Mouse (Mus musculus) MEL (cell line): ENCODE measurements around the gene Tsfm. TPM values are rescaled to one million over a fixed set of nuclear protein-coding genes. Genes with fewer than 3 reads are reported as not detected.
"Not testable (repeated sequence)": the region's sequence is repeated elsewhere in the genome, so short reads cannot be mapped to it uniquely, and the experiment has no call there.

Experiments used
- DNase-seq: peaks from one replicate; pipeline ENCODE4 v3.0.0; 2011; ENCODE audit warnings: low read depth, low spot score
- H3K27ac ChIP-seq: 2 replicates; pipeline ENCODE4 v1.5.1; 2012; ENCODE audit warnings: low read depth, mild to moderate bottlenecking, control low read depth, low read length, moderate library complexity; ENCODE audit not compliant: control insufficient read depth
- H3K27me3 ChIP-seq, 2 experiments: fragments of 150-350 bp in 1 of 2; sonication (generic) in 1 of 2; 2 replicates each; pipeline ENCODE4 v1.6.1; 2012; ENCODE audit warnings: low read length in 2 of 2, mild to moderate bottlenecking in 2 of 2, improper control_type of control experiment in 1 of 2, moderate library complexity in 1 of 2; ENCODE audit not compliant: insufficient read depth in 2 of 2, control insufficient read depth in 1 of 2
- H3K36me3 ChIP-seq, 2 experiments: 2 replicates each; pipeline ENCODE4 v1.6.1; 2012 to 2014; ENCODE audit warnings: low read length in 2 of 2, improper control_type of control experiment in 1 of 2, inconsistent platforms in 1 of 2, mild to moderate bottlenecking in 1 of 2; ENCODE audit not compliant: insufficient read depth in 2 of 2, control insufficient read depth in 1 of 2
- H3K4me1 ChIP-seq, 2 experiments: fragments of 150-350 bp in 1 of 2; sonication (generic) in 1 of 2; 2 replicates each; pipeline ENCODE4 v1.6.1; 2012; ENCODE audit warnings: low read length in 2 of 2, improper control_type of control experiment in 1 of 2, mild to moderate bottlenecking in 1 of 2; ENCODE audit not compliant: insufficient read depth in 2 of 2, control insufficient read depth in 1 of 2
- H3K4me3 ChIP-seq, 2 experiments: fragments of 150-350 bp in 1 of 2; sonication (generic) in 1 of 2; 2 replicates each; pipeline ENCODE4 v1.5.1; 2012; ENCODE audit warnings: low read depth in 2 of 2, low read length in 2 of 2, mild to moderate bottlenecking in 2 of 2, moderate library complexity in 2 of 2, control low read depth in 1 of 2, improper control_type of control experiment in 1 of 2; ENCODE audit not compliant: control insufficient read depth in 1 of 2, insufficient read depth in 1 of 2
- H3K79me2 ChIP-seq: 2 replicates; pipeline ENCODE4 v1.6.1; 2012; ENCODE audit warnings: mild to moderate bottlenecking, low read length, moderate library complexity; ENCODE audit not compliant: control insufficient read depth, poor library complexity, insufficient read depth
- H3K9ac ChIP-seq: 2 replicates; pipeline ENCODE4 v1.6.1; 2012; ENCODE audit warnings: low read depth, mild to moderate bottlenecking, control low read depth, low read length, moderate library complexity; ENCODE audit not compliant: control insufficient read depth, poor library complexity, severe bottlenecking
- H3K9me3 ChIP-seq: fragments of 150-350 bp; sonication (generic); replicated peaks from 2 replicates; pipeline ENCODE4 v1.6.1; 2012; ENCODE audit warnings: mild to moderate bottlenecking, low read length, improper control_type of control experiment, moderate library complexity; ENCODE audit not compliant: insufficient read depth
- BHLHE40 ChIP-seq: IDR thresholded peaks from 2 replicates; pipeline ENCODE4 v1.6.1; 2012; ENCODE audit warnings: low read depth, mild to moderate bottlenecking, inconsistent platforms, low read length, improper control_type of control experiment, borderline replicate concordance
- CTCF ChIP-seq, 3 experiments: IDR thresholded peaks in 2 of 3; conservative IDR thresholded peaks in 1 of 3; 2 replicates each; pipeline ENCODE4 v1.5.1; 2011 to 2012; ENCODE audit warnings: low read length in 3 of 3, low read depth in 2 of 3, mild to moderate bottlenecking in 2 of 3, improper control_type of control experiment in 1 of 3, inconsistent platforms in 1 of 3, mixed read lengths in 1 of 3, moderate library complexity in 1 of 3; ENCODE audit not compliant: control insufficient read depth in 1 of 3, insufficient read depth in 1 of 3, poor library complexity in 1 of 3, severe bottlenecking in 1 of 3
- EP300 ChIP-seq, 2 experiments: IDR thresholded peaks; 2 replicates each; pipeline ENCODE4 v1.6.1; 2011; ENCODE audit warnings: improper control_type of control experiment in 2 of 2, low read length in 2 of 2, low read depth in 1 of 2, mild to moderate bottlenecking in 1 of 2
- ETS1 ChIP-seq: IDR thresholded peaks from 2 replicates; pipeline ENCODE4 v1.6.1; 2012; ENCODE audit warnings: low read depth, mild to moderate bottlenecking, inconsistent platforms, low read length, improper control_type of control experiment, moderate library complexity
- GABPA ChIP-seq: IDR thresholded peaks from 2 replicates; pipeline ENCODE4 v1.6.1; 2012; ENCODE audit warnings: low read depth, mild to moderate bottlenecking, inconsistent platforms, low read length, improper control_type of control experiment, moderate library complexity
- GATA1 ChIP-seq: IDR thresholded peaks from 2 replicates; pipeline ENCODE4 v1.6.1; 2011; ENCODE audit warnings: low read depth, low read length, improper control_type of control experiment
- MXI1 ChIP-seq: IDR thresholded peaks from 2 replicates; pipeline ENCODE4 v1.6.1; 2011; ENCODE audit warnings: mild to moderate bottlenecking, low read depth, low read length, improper control_type of control experiment
- MYB ChIP-seq: IDR thresholded peaks from 2 replicates; pipeline ENCODE4 v1.6.1; 2011; ENCODE audit warnings: mild to moderate bottlenecking, low read depth, low read length, improper control_type of control experiment
- NELFE ChIP-seq: IDR thresholded peaks from 2 replicates; pipeline ENCODE4 v1.6.1; 2011; ENCODE audit warnings: low read depth, low read length, improper control_type of control experiment
- RAD21 ChIP-seq: IDR thresholded peaks from 2 replicates; pipeline ENCODE4 v1.6.1; 2011; ENCODE audit warnings: mild to moderate bottlenecking, low read depth, low read length, improper control_type of control experiment
- SMC3 ChIP-seq: IDR thresholded peaks from 2 replicates; pipeline ENCODE4 v1.6.1; 2011; ENCODE audit warnings: low read depth, low read length, improper control_type of control experiment
- TBP ChIP-seq: IDR thresholded peaks from 2 replicates; pipeline ENCODE4 v1.8.0; 2011; ENCODE audit warnings: low read depth, low read length, improper control_type of control experiment
- TCF12 ChIP-seq: IDR thresholded peaks from 2 replicates; pipeline ENCODE4 v1.6.1; 2014; ENCODE audit warnings: low read depth, mild to moderate bottlenecking, inconsistent platforms, low read length, improper control_type of control experiment, moderate library complexity
- ZKSCAN1 ChIP-seq: IDR thresholded peaks from 2 replicates; pipeline ENCODE4 v1.6.1; 2012; ENCODE audit warnings: low read depth, mild to moderate bottlenecking, inconsistent platforms, low read length, improper control_type of control experiment, moderate library complexity
- ZMIZ1 ChIP-seq: IDR thresholded peaks from 2 replicates; pipeline ENCODE4 v1.6.1; 2012; ENCODE audit warnings: low read depth, mild to moderate bottlenecking, inconsistent platforms, low read length, improper control_type of control experiment, moderate library complexity
- ZNF384 ChIP-seq: IDR thresholded peaks from 2 replicates; pipeline ENCODE4 v1.6.1; 2012; ENCODE audit warnings: low read depth, mild to moderate bottlenecking, inconsistent platforms, low read length, improper control_type of control experiment
- polyA plus RNA-seq, 2 experiments: library from polyadenylated mRNA; stranded (reverse) in 1 of 2; unstranded in 1 of 2; fragments of >175 nt in 1 of 2; fragments of >200 nt in 1 of 2; gene quantifications; 2 replicates each; pipeline versions ENCODE4 v1.2.1 to v1.2.4; 2012; ENCODE audit warnings: low replicate concordance in 2 of 2, low read depth in 1 of 2; ENCODE audit not compliant: insufficient read length in 2 of 2, insufficient read depth in 1 of 2, missing spikeins in 1 of 2
- total RNA-seq: library from RNA; depleted of rRNA; stranded (reverse); fragments of 300-350 nt; gene quantifications from 2 replicates; pipeline ENCODE4 v1.2.3, GENCODE M21; 2012

The Tsfm gene
- total and polyA plus RNA-seq, 3 experiments = 84.7 to 90.0 TPM; not detected in 1

DNA sequence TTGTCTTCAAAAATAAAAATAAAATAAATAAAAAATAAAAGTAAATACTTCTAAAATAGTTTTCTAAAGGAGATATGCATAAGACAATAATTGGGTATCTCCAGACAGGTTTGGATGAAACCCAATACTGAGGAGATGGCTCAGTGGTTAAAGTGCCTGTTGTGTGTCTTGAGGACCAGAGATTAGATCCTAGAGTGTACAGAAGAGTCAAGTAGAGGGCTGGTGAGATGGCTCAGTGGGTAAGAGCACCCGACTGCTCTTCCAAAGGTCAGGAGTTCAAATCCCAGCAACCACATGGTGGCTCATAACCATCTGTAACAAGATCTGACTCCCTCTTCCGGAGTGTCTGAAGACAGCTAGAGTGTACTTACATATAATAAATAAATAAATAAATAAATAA lies 42.3 kb upstream of the Tsfm start:
- not testable (repeated sequence) for H3K4me3 ChIP-seq, H3K36me3 ChIP-seq, H3K27me3 ChIP-seq, H3K4me1 ChIP-seq, H3K9me3 ChIP-seq, H3K27ac ChIP-seq, H3K9ac ChIP-seq
- peak; percentile 35 for DNase-seq
- peaks cover 14% of the 10 kb centered on the region for H3K79me2 ChIP-seq
- TF ChIP-seq TBP = peak; percentile 90

- H3K9me3 ChIP-seq, DNase-seq, H3K4me3 ChIP-seq, H3K27ac ChIP-seq, H3K9ac ChIP-seq, H3K27me3 ChIP-seq, H3K4me1 ChIP-seq: not testable (repeated sequence)
- TF ChIP-seq CTCF (IDR thresholded peaks at IDR 0.05 in 2 of 3, conservative IDR thresholded peaks at IDR 0.05 in 1 of 3; ENCODE audit: control insufficient read depth in 1 of 3, insufficient read depth in 1 of 3, low read depth in 2 of 3, low read length in 3 of 3, poor library complexity in 1 of 3, severe bottlenecking in 1 of 3) = peak in 2 of 3 experiments; percentile 5 to 31; a peak in 2 of 6 replicates
- peak; percentile 88 for TF ChIP-seq TBP
- Histone ChIP-seq H3K36me3 (peaks cover 1 to 15% of the 10 kb centered on the region in 2 experiments; a peak in 3 of 4 replicates), H3K79me2 (peaks cover 15% of the 10 kb centered on the region)
Observed at GRCm38 (mm10) chr10:127072270-127072669, 41.6 kb upstream of the Tsfm start.

GRCm38 (mm10) chr10:127071203-127071602 lies 40.6 kb upstream of the Tsfm start:
- peaks cover 3 to 7% of the 10 kb centered on the region in 2 experiments; a peak in 3 of 4 replicates for H3K4me1 ChIP-seq
- H3K27me3 ChIP-seq = no peaks in the 10 kb centered on the region
- H3K79me2 ChIP-seq = peaks cover 15% of the 10 kb centered on the region
- peak; percentile 51 for DNase-seq
- peak overlapping the region; percentile 81 for H3K27ac ChIP-seq
- peak overlapping the region; percentile 66 to 83 for H3K4me3 ChIP-seq
- peak overlapping the region; percentile 69 for H3K9ac ChIP-seq
- TF ChIP-seq TBP = peak; percentile 89
- no peak for TF ChIP-seq CTCF (IDR thresholded peaks at IDR 0.05 in 2 of 3, conservative IDR thresholded peaks at IDR 0.05 in 1 of 3; ENCODE audit: control insufficient read depth in 1 of 3, insufficient read depth in 1 of 3, low read depth in 2 of 3, low read length in 3 of 3, poor library complexity in 1 of 3, severe bottlenecking in 1 of 3)
- TF ChIP-seq, all 39 proteins: peak for 1
- Histone ChIP-seq H3K36me3 (peaks cover 2 to 21% of the 10 kb centered on the region in 2 experiments; a peak in 3 of 4 replicates), H3K9me3 (no peaks in the 10 kb centered on the region)

DNA sequence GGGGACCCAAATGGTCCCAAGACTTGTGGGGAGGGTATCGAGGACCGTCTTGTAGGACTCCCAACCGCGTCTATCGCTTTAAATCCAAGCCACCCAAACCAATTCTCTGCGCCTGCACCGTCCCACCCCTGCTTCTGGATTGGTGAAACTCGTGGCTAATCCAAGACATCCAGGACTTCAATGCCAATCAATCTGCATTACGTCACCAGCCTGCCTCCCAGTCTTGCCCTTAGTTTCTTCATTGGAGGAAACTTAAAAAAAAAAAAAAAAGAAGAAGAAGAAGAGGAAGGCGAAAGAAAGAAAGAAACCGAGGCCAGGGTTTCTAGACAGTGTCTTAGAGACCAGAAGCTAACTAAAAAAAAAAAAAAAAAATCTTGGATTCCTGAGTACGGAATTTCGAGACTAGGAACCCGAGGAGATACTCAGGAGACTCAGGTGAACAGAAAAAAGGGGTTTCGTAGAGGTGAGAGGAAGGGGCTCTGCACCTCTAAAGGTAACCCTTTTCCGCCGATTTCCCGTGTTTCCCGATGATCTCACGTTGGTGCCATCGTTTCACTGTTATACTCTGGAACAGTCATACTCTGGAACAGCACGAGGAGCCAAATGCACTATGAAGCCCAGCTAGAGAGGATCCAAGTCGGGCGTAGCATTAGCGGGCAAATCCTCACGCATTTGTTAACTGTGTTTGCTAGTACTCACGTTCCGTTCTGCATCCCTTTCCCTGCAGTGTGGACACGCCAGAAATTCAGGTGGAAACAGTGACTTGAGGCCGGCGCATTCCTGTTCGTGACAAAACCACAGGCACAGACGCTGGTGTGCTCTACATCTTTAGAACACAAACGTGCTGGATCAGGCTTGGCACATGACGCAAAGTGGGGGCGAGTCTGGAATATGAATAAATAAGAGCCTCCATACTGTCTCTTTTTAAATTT lies 39.8 kb upstream of the Tsfm start, which contains the start of gene Tspan31:
Gene Tspan31, minus strand, starts transcription at position 75 of the 932 bp plus-strand sequence.
- Histone ChIP-seq H3K36me3 (peaks cover 6 to 25% of the 10 kb centered on the region in 2 experiments), H3K27ac (peak within 1 kb of the TSS; percentile 81), H3K9me3 (no peaks in the 10 kb centered on the region), H3K4me3 (peak within 1 kb of the TSS; percentile 89 to 93), H3K4me1 (peaks cover 3 to 8% of the 10 kb centered on the region in 2 experiments; a peak in 3 of 4 replicates), H3K79me2 (peaks cover 16% of the 10 kb centered on the region), H3K27me3 (no peaks in the 10 kb centered on the region), H3K9ac (peak within 1 kb of the TSS; percentile 90)
- DNase-seq = peak; percentile 98
- TF ChIP-seq MXI1 (peak; percentile 66), SMC3 (no peak), RAD21 (no peak), TCF12 (peak; percentile 38; the same call in 1 of the 2 replicates), ZNF384 (peak; percentile 99), ZKSCAN1 (no peak), MYB (no peak), EP300 (IDR thresholded peaks at IDR 0.05; ENCODE audit: low read depth in 1 of 2, low read length in 2 of 2) (no peak), BHLHE40 (peak; percentile 30; the same call in 1 of the 2 replicates), GATA1 (no peak), ETS1 (0 out of 2 replicates have a peak, but pooled peaks have one; percentile 30), GABPA (no peak), NELFE (peak; percentile 73), ZMIZ1 (no peak; the same call in 1 of the 2 replicates), TBP (peak; percentile 82)
